Comparison of ENCODE assay signal across 8 mouse cellular contexts in the genomic region with DNA sequence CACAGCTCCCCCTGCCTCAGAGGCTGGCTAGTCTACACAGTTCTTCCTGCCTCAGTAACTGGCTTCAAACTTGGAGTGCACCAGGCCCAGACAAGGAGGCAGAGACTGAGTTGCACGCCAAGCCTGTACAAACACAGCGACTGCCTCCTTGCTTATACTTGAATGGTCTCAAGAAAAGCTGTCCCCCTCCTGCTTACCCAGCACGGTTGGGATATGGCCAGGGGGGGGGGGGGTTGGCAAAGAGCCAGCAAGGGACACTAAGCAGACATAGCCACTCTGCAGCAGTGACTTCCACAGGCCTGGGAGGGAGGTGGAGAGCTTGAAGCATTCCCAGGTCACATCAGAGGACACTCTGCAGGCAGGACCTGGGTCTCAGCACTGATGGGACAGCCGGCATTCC.
A peak's percentile ranks its signal among the peaks of the same experiment; 100 is the strongest.
DNase-seq lines count a peak whose midpoint lies in the region; ATAC-seq lines count a peak whose summit lies in the region.

No protein-coding gene starts in this region.

- H3K4me1 ChIP-seq in forebrain, embryonic 10.5 days = peaks cover 58% of the 10 kb centered on the region
- H3K4me1 ChIP-seq in hindbrain, embryonic 16.5 days (ENCODE audit: control insufficient read depth, insufficient read depth, low read depth, low read length) = peaks cover 15% of the 10 kb centered on the region
- H3K4me1 ChIP-seq in midbrain, embryonic 16.5 days (ENCODE audit: control insufficient read depth, insufficient read depth, low read length) = peaks cover 8% of the 10 kb centered on the region; the same call in 1 of the 2 replicates

- H3K27ac ChIP-seq in forebrain, embryonic 10.5 days = peak overlapping the region; percentile 75
- H3K27ac ChIP-seq in hindbrain, embryonic 16.5 days (ENCODE audit: low read depth, low read length) = no peak overlapping the region
- no peak overlapping the region for H3K27ac ChIP-seq in midbrain, embryonic 16.5 days (ENCODE audit: low read length)

- 50% methylated on average over 4 of the region's 4 CpGs for whole genome bisulfite sequencing in forebrain, embryonic 10.5 days
- WGBS in hindbrain, embryonic 16.5 days = 14% methylated on average over 4 of the region's 4 CpGs
- WGBS in midbrain, embryonic 16.5 days = 15% methylated on average over 4 of the region's 4 CpGs

- H3K9ac ChIP-seq in hindbrain, embryonic 16.5 days (ENCODE audit: low read depth, low read length) = no peak overlapping the region
- H3K9ac ChIP-seq in midbrain, embryonic 16.5 days (ENCODE audit: low read depth, low read length) = no peak overlapping the region

- H3K4me3 ChIP-seq in forebrain, embryonic 10.5 days = no peak overlapping the region
- H3K4me3 ChIP-seq in hindbrain, embryonic 16.5 days (ENCODE audit: low read length) = no peak overlapping the region
- H3K4me3 ChIP-seq in midbrain, embryonic 16.5 days (ENCODE audit: low read depth, low read length) = no peak overlapping the region

- peak; percentile 11 for DNase-seq in kidney, postnatal 10 days
- DNase-seq in kidney, adult 9 months = no peak
- DNase-seq in forebrain, embryonic 10.5 days (ENCODE audit: extremely low spot score, low spot score) = no peak
- no peak for DNase-seq in cerebellum, adult 11 months
- no peak for DNase-seq in right cerebral cortex, postnatal 36 days (ENCODE audit: low spot score in 2 of 2)
- no peak for DNase-seq in cerebellum, postnatal 14 days

- peak; percentile 85 for ATAC-seq in hindbrain, embryonic 16.5 days
- ATAC-seq in midbrain, embryonic 16.5 days = 0 out of 2 replicates have a peak, but pooled peaks have one; percentile 29

- H3K27me3 ChIP-seq in forebrain, embryonic 10.5 days (ENCODE audit: poor library complexity, severe bottlenecking) = no peaks in the 10 kb centered on the region
- no peaks in the 10 kb centered on the region for H3K27me3 ChIP-seq in hindbrain, embryonic 16.5 days (replicated peaks; ENCODE audit: control insufficient read depth, insufficient read depth, low read length)
- no peaks in the 10 kb centered on the region for H3K27me3 ChIP-seq in midbrain, embryonic 16.5 days (ENCODE audit: control insufficient read depth, insufficient read depth, low read depth, low read length)

- H3K36me3 ChIP-seq in forebrain, embryonic 10.5 days (replicated peaks) = peaks cover 19% of the 10 kb centered on the region
- no peaks in the 10 kb centered on the region for H3K36me3 ChIP-seq in hindbrain, embryonic 16.5 days (ENCODE audit: control insufficient read depth, insufficient read depth, low read length)
- no peaks in the 10 kb centered on the region for H3K36me3 ChIP-seq in midbrain, embryonic 16.5 days (ENCODE audit: control insufficient read depth, insufficient read depth, low read length)

- no peaks in the 10 kb centered on the region for H3K9me3 ChIP-seq in forebrain, embryonic 10.5 days
- H3K9me3 ChIP-seq in hindbrain, embryonic 16.5 days (ENCODE audit: control insufficient read depth, low read length) = no peaks in the 10 kb centered on the region
- no peaks in the 10 kb centered on the region for H3K9me3 ChIP-seq in midbrain, embryonic 16.5 days (replicated peaks; ENCODE audit: control insufficient read depth, low read length, poor library complexity, severe bottlenecking)

- H3K4me2 ChIP-seq in hindbrain, embryonic 16.5 days (ENCODE audit: low read length) = no peak overlapping the region
- H3K4me2 ChIP-seq in midbrain, embryonic 16.5 days (ENCODE audit: low read length) = no peak overlapping the region
